Mouse (Mus musculus) embryonic facial prominence, embryonic 14.5 days (tissue): Measurements from ENCODE around the gene Socs7. TPM values are rescaled to one million over a fixed set of nuclear protein-coding genes. Genes with fewer than 3 reads are reported as not detected.

Experiments
- ATAC-seq: fragments of 200-750 bp; cut with Nextera tagmentation; 2 replicates; pipeline ENCODE4 v1.8.0; 2017; ENCODE audit warnings: low read depth, moderate number of reproducible peaks, moderate TSS enrichment
- DNase-seq: peaks from one replicate; pipeline ENCODE4 v3.0.0-alpha.2; 2015; ENCODE audit warnings: low spot score
- H3K27ac ChIP-seq: fragments of 300-500 bp; sonication (generic); replicated peaks from 2 replicates; pipeline ENCODE4 v1.5.1; 2014; ENCODE audit warnings: low read depth, mild to moderate bottlenecking, low read length, moderate library complexity
- H3K27me3 ChIP-seq: fragments of 300-500 bp; sonication (generic); replicated peaks from 2 replicates; pipeline ENCODE4 v1.6.1; 2014; ENCODE audit warnings: low read length; ENCODE audit not compliant: control insufficient read depth, insufficient read depth
- H3K36me3 ChIP-seq: fragments of 300-500 bp; sonication (generic); 2 replicates; pipeline ENCODE4 v1.6.1; 2014; ENCODE audit warnings: low read length, mixed read lengths; ENCODE audit not compliant: control insufficient read depth, insufficient read depth
- H3K4me1 ChIP-seq: fragments of 300-500 bp; sonication (generic); 2 replicates; pipeline ENCODE4 v1.6.1; 2014; ENCODE audit warnings: antibody characterized with exemption, low read length; ENCODE audit not compliant: control insufficient read depth, insufficient read depth
- H3K4me2 ChIP-seq: fragments of 300-500 bp; sonication (generic); 2 replicates; pipeline ENCODE4 v1.6.1; 2014; ENCODE audit warnings: low read depth, mild to moderate bottlenecking, low read length, moderate library complexity, mixed read lengths
- H3K4me3 ChIP-seq: fragments of 300-500 bp; sonication (generic); 2 replicates; pipeline ENCODE4 v1.5.1; 2014; ENCODE audit warnings: low read depth, mild to moderate bottlenecking, low read length
- H3K9ac ChIP-seq: fragments of 300-500 bp; sonication (generic); 2 replicates; pipeline ENCODE4 v1.6.1; 2014; ENCODE audit warnings: low read depth, mild to moderate bottlenecking, low read length, moderate library complexity, mixed read lengths
- H3K9me3 ChIP-seq: fragments of 300-500 bp; sonication (generic); 2 replicates; pipeline ENCODE4 v1.6.1; 2016; ENCODE audit warnings: low read length; ENCODE audit not compliant: control insufficient read depth
- WGBS: fragments of 180-500 bp; shearing (Covaris S2); extraction: QIAGEN DNeasy Blood & Tissue Kit; methylation state at CpG from one replicate; pipeline ENCODE4 v1.1.7; 2014; 5-methylcytosine and 5-hydroxymethylcytosine counted together
- polyA plus RNA-seq: library from polyadenylated mRNA; unstranded; fragments of >200 nt; fragmentation: Nextera tagmentation; extraction: Ambion mirVana; gene quantifications from 2 replicates; pipeline ENCODE4 v1.2.1, GENCODE M21; 2014

Gene Socs7
- polyA plus RNA-seq, 1 experiment from 2014 or later: 3.1 TPM

GRCm38 (mm10) chr11:97422507-97422906 lies 60.2 kb downstream of the Socs7 start:
- Histone ChIP-seq H3K9me3 (no peaks in the 10 kb centered on the region), H3K27ac (peak overlapping the region; percentile 31; the same call in 1 of the 2 replicates), H3K4me1 (peaks cover 13% of the 10 kb centered on the region), H3K4me3 (no peak overlapping the region), H3K4me2 (no peak overlapping the region), H3K36me3 (no peaks in the 10 kb centered on the region; the same call in 1 of the 2 replicates), H3K9ac (no peak overlapping the region), H3K27me3 (no peaks in the 10 kb centered on the region)
- ATAC-seq (peak; percentile 56), DNase-seq (no peak)
- WGBS: 40% methylated on average over 3 of the region's 4 CpGs

GRCm38 (mm10) chr11:97424092-97424692 lies 61.8 kb downstream of the Socs7 start:
- H3K36me3 ChIP-seq: no peaks in the 10 kb centered on the region; the same call in 1 of the 2 replicates
- no peak overlapping the region for H3K9ac ChIP-seq
- 57% methylated on average over 5 of the region's 5 CpGs for WGBS
- no peaks in the 10 kb centered on the region for H3K27me3 ChIP-seq
- no peak overlapping the region for H3K27ac ChIP-seq
- DNase-seq: no peak
- no peak overlapping the region for H3K4me3 ChIP-seq
- H3K9me3 ChIP-seq: no peaks in the 10 kb centered on the region
- ATAC-seq: no peak; the same call in 1 of the 2 replicates
- peaks cover 14% of the 10 kb centered on the region for H3K4me1 ChIP-seq
- no peak overlapping the region for H3K4me2 ChIP-seq

GRCm38 (mm10) chr11:97424802-97425201 lies 62.5 kb downstream of the Socs7 start:
- Histone ChIP-seq H3K9me3 (no peaks in the 10 kb centered on the region), H3K36me3 (no peaks in the 10 kb centered on the region; the same call in 1 of the 2 replicates), H3K4me2 (no peak overlapping the region), H3K27me3 (no peaks in the 10 kb centered on the region), H3K4me3 (no peak overlapping the region), H3K27ac (no peak overlapping the region), H3K9ac (no peak overlapping the region), H3K4me1 (peaks cover 14% of the 10 kb centered on the region)
- no peak for ATAC-seq
- DNase-seq: no peak
- WGBS: 58% methylated on average over 3 of the region's 3 CpGs

- peak overlapping the region; percentile 37 for H3K4me3 ChIP-seq
- 1% methylated on average over 26 of the region's 32 CpGs for WGBS
- H3K4me2 ChIP-seq: peak overlapping the region; percentile 75
- H3K4me1 ChIP-seq: peaks cover 14% of the 10 kb centered on the region
- H3K27ac ChIP-seq: no peak overlapping the region; the same call in 1 of the 2 replicates
- no peaks in the 10 kb centered on the region for H3K9me3 ChIP-seq
- peak overlapping the region; percentile 51 for H3K9ac ChIP-seq
- no peaks in the 10 kb centered on the region for H3K27me3 ChIP-seq
- DNase-seq: peak; percentile 96
- peak; percentile 93 for ATAC-seq
- no peaks in the 10 kb centered on the region for H3K36me3 ChIP-seq
These were observed 65.7 kb downstream of the Socs7 start for GRCm38 (mm10) chr11:97427794-97428725.

GRCm38 (mm10) chr11:97428726-97429077 lies 66.4 kb downstream of the Socs7 start:
- no peak for DNase-seq
- Histone ChIP-seq H3K4me3 (peak overlapping the region; percentile 37), H3K36me3 (no peaks in the 10 kb centered on the region), H3K27me3 (no peaks in the 10 kb centered on the region), H3K9me3 (no peaks in the 10 kb centered on the region), H3K9ac (peak overlapping the region; percentile 51; the same call in 1 of the 2 replicates), H3K4me1 (peaks cover 14% of the 10 kb centered on the region), H3K27ac (no peak overlapping the region; the same call in 1 of the 2 replicates), H3K4me2 (peak overlapping the region; percentile 75)
- WGBS: 48% methylated on average over 4 of the region's 4 CpGs
- no peak for ATAC-seq

- H3K9ac ChIP-seq: no peak overlapping the region
- peaks cover 15% of the 10 kb centered on the region for H3K4me1 ChIP-seq
- H3K27ac ChIP-seq: no peak overlapping the region
- no peaks in the 10 kb centered on the region for H3K27me3 ChIP-seq
- ATAC-seq (no peak), DNase-seq (no peak)
- 67% methylated on average over 8 of the region's 8 CpGs for WGBS
- H3K4me3 ChIP-seq: no peak overlapping the region
- no peaks in the 10 kb centered on the region for H3K9me3 ChIP-seq
- no peak overlapping the region for H3K4me2 ChIP-seq
- H3K36me3 ChIP-seq: no peaks in the 10 kb centered on the region
These were observed 67.3 kb downstream of the Socs7 start for GRCm38 (mm10) chr11:97429615-97430014.

- no peak overlapping the region for H3K27ac ChIP-seq
- peaks cover 32% of the 10 kb centered on the region for H3K4me1 ChIP-seq
- DNase-seq (peak; percentile 35), ATAC-seq (no peak)
- H3K27me3 ChIP-seq: no peaks in the 10 kb centered on the region
- H3K9ac ChIP-seq: no peak overlapping the region
- 11% methylated on average over 3 of the region's 3 CpGs for WGBS
- no peaks in the 10 kb centered on the region for H3K9me3 ChIP-seq
- H3K36me3 ChIP-seq: no peaks in the 10 kb centered on the region
- H3K4me2 ChIP-seq: no peak overlapping the region
- no peak overlapping the region for H3K4me3 ChIP-seq
These were observed 69.7 kb downstream of the Socs7 start for GRCm38 (mm10) chr11:97432015-97432414.

GRCm38 (mm10) chr11:97432983-97433539 lies 70.7 kb downstream of the Socs7 start:
- Histone ChIP-seq H3K27me3 (no peaks in the 10 kb centered on the region), H3K27ac (no peak overlapping the region), H3K9me3 (no peaks in the 10 kb centered on the region), H3K9ac (no peak overlapping the region), H3K4me2 (no peak overlapping the region), H3K36me3 (no peaks in the 10 kb centered on the region), H3K4me1 (peaks cover 30% of the 10 kb centered on the region), H3K4me3 (no peak overlapping the region)
- DNase-seq: no peak
- WGBS: 78% methylated on average over 8 of the region's 8 CpGs
- ATAC-seq: no peak
